Mouse (Mus musculus) midbrain, embryonic 16.5 days (tissue): ENCODE data around the gene Mcoln3. TPM values are rescaled to one million over a fixed set of nuclear protein-coding genes. Genes with fewer than 3 reads are reported as not detected.
A peak's percentile ranks its signal among the peaks of the same experiment; 100 is the strongest.

Source experiments
- ATAC-seq: fragments of 200-750 bp; cut with Nextera tagmentation; 2 replicates; pipeline ENCODE4 v1.8.0; 2017; ENCODE audit warnings: moderate TSS enrichment
- H3K27ac ChIP-seq: fragments of 300-500 bp; sonication (generic); 2 replicates; pipeline ENCODE4 v1.5.1; 2014; ENCODE audit warnings: mild to moderate bottlenecking, low read length, mixed read lengths
- H3K27me3 ChIP-seq: fragments of 300-500 bp; sonication (generic); 2 replicates; pipeline ENCODE4 v1.6.1; 2014; ENCODE audit warnings: low read depth, low read length, mixed read lengths; ENCODE audit not compliant: control insufficient read depth, insufficient read depth
- H3K36me3 ChIP-seq: fragments of 300-500 bp; sonication (generic); 2 replicates; pipeline ENCODE4 v1.6.1; 2014; ENCODE audit warnings: mild to moderate bottlenecking, low read length, moderate library complexity, mixed read lengths; ENCODE audit not compliant: control insufficient read depth, insufficient read depth
- H3K4me1 ChIP-seq: fragments of 300-500 bp; sonication (generic); 2 replicates; pipeline ENCODE4 v1.6.1; 2014; ENCODE audit warnings: mild to moderate bottlenecking, low read length, mixed read lengths; ENCODE audit not compliant: control insufficient read depth, insufficient read depth
- H3K4me2 ChIP-seq: fragments of 300-500 bp; sonication (generic); 2 replicates; pipeline ENCODE4 v1.6.1; 2014; ENCODE audit warnings: mild to moderate bottlenecking, low read length, mixed read lengths
- H3K4me3 ChIP-seq: fragments of 300-500 bp; sonication (generic); 2 replicates; pipeline ENCODE4 v1.5.1; 2014; ENCODE audit warnings: low read depth, mild to moderate bottlenecking, low read length, moderate library complexity, mixed read lengths
- H3K9ac ChIP-seq: fragments of 300-500 bp; sonication (generic); 2 replicates; pipeline ENCODE4 v1.6.1; 2014; ENCODE audit warnings: low read depth, low read length, mixed read lengths
- H3K9me3 ChIP-seq: fragments of 300-500 bp; sonication (generic); replicated peaks from 2 replicates; pipeline ENCODE4 v1.6.1; 2014; ENCODE audit warnings: mild to moderate bottlenecking, low read length, mixed read lengths; ENCODE audit not compliant: control insufficient read depth, poor library complexity, severe bottlenecking
- WGBS: fragments of 180-500 bp; shearing (Covaris S2); extraction: QIAGEN DNeasy Blood & Tissue Kit; methylation state at CpG from one replicate; pipeline ENCODE4 v1.1.7; 2014; 5-methylcytosine and 5-hydroxymethylcytosine counted together
- polyA plus RNA-seq: library from polyadenylated mRNA; unstranded; fragments of >200 nt; fragmentation: Nextera tagmentation; extraction: Ambion mirVana; gene quantifications from 2 replicates; pipeline ENCODE4 v1.2.1, GENCODE M21; 2015

Mcoln3 gene
- polyA plus RNA-seq, 1 experiment from 2014 or later: 0.35 TPM

GRCm38 (mm10) chr3:146102049-146102448 lies 15.2 kb upstream of the Mcoln3 start:
- Histone ChIP-seq H3K9me3 (no peaks in the 10 kb centered on the region), H3K27me3 (no peaks in the 10 kb centered on the region), H3K4me3 (no peak overlapping the region), H3K27ac (no peak overlapping the region), H3K4me2 (no peak overlapping the region), H3K36me3 (no peaks in the 10 kb centered on the region), H3K4me1 (0 out of 2 replicates have a peak, but pooled peaks cover 1% of the 10 kb centered on the region), H3K9ac (no peak overlapping the region)
- WGBS: 66% methylated on average over 6 of the region's 6 CpGs
- no peak for ATAC-seq

- H3K4me2 ChIP-seq: peak overlapping the region; percentile 77
- H3K36me3 ChIP-seq: no peaks in the 10 kb centered on the region
- ATAC-seq: peak; percentile 79
- no peaks in the 10 kb centered on the region for H3K27me3 ChIP-seq
- H3K4me3 ChIP-seq: peak overlapping the region; percentile 44
- no peaks in the 10 kb centered on the region for H3K9me3 ChIP-seq
- WGBS: 3% methylated on average over 18 of the region's 18 CpGs
- no peak overlapping the region for H3K27ac ChIP-seq
- H3K4me1 ChIP-seq: peaks cover 5% of the 10 kb centered on the region; the same call in 1 of the 2 replicates
- peak overlapping the region; percentile 42 for H3K9ac ChIP-seq
Measured at GRCm38 (mm10) chr3:146107116-146107849, 10.0 kb upstream of the Mcoln3 start.

- Histone ChIP-seq H3K4me2 (peak within 1 kb of the TSS; percentile 77), H3K9ac (peak within 1 kb of the TSS; percentile 56), H3K4me3 (peak within 1 kb of the TSS; percentile 44), H3K27me3 (no peaks in the 10 kb centered on the region), H3K27ac (0 out of 2 replicates have a peak within 1 kb of the TSS, but pooled peaks have one; percentile 13), H3K9me3 (no peaks in the 10 kb centered on the region), H3K4me1 (peaks cover 5% of the 10 kb centered on the region; the same call in 1 of the 2 replicates), H3K36me3 (no peaks in the 10 kb centered on the region)
- 10% methylated on average over 18 of the region's 18 CpGs for WGBS
- ATAC-seq: peak; percentile 98
Measured at GRCm38 (mm10) chr3:146107921-146108571, 9.2 kb upstream of the Mcoln3 start, which contains the start of gene Wdr63. Wdr63 (minus strand) TSS chr3:146108130.

GRCm38 (mm10) chr3:146108945-146109344 lies 8.3 kb upstream of the Mcoln3 start:
- Histone ChIP-seq H3K4me1 (peaks cover 5% of the 10 kb centered on the region; the same call in 1 of the 2 replicates), H3K4me2 (no peak overlapping the region), H3K27ac (no peak overlapping the region), H3K9me3 (no peaks in the 10 kb centered on the region), H3K36me3 (no peaks in the 10 kb centered on the region), H3K9ac (no peak overlapping the region), H3K27me3 (no peaks in the 10 kb centered on the region), H3K4me3 (no peak overlapping the region)
- 83% methylated on average over 2 of the region's 2 CpGs for WGBS
- no peak for ATAC-seq

- no peak overlapping the region for H3K27ac ChIP-seq
- H3K9ac ChIP-seq: no peak overlapping the region
- no peaks in the 10 kb centered on the region for H3K9me3 ChIP-seq
- no peak overlapping the region for H3K4me3 ChIP-seq
- peaks cover 5% of the 10 kb centered on the region; the same call in 1 of the 2 replicates for H3K4me1 ChIP-seq
- ATAC-seq: no peak
- no peaks in the 10 kb centered on the region for H3K27me3 ChIP-seq
- 86% methylated on average over 2 of the region's 2 CpGs for WGBS
- H3K4me2 ChIP-seq: no peak overlapping the region
- no peaks in the 10 kb centered on the region for H3K36me3 ChIP-seq
Measured at GRCm38 (mm10) chr3:146110358-146110757, 6.9 kb upstream of the Mcoln3 start.

- Histone ChIP-seq H3K27ac (no peak overlapping the region), H3K9me3 (no peaks in the 10 kb centered on the region), H3K27me3 (no peaks in the 10 kb centered on the region), H3K4me2 (no peak overlapping the region), H3K9ac (no peak overlapping the region), H3K4me1 (peaks cover 5% of the 10 kb centered on the region; the same call in 1 of the 2 replicates), H3K36me3 (no peaks in the 10 kb centered on the region), H3K4me3 (no peak overlapping the region)
- 78% methylated on average over 6 of the region's 6 CpGs for WGBS
- no peak for ATAC-seq
Measured at GRCm38 (mm10) chr3:146110916-146111315, 6.3 kb upstream of the Mcoln3 start.

- no peak overlapping the region for H3K4me2 ChIP-seq
- ATAC-seq: no peak
- WGBS: 66% methylated on average over 9 of the region's 9 CpGs
- no peaks in the 10 kb centered on the region for H3K36me3 ChIP-seq
- H3K9me3 ChIP-seq: no peaks in the 10 kb centered on the region
- H3K9ac ChIP-seq: no peak overlapping the region
- H3K4me3 ChIP-seq: no peak overlapping the region
- peaks cover 8% of the 10 kb centered on the region for H3K27me3 ChIP-seq
- no peak overlapping the region for H3K27ac ChIP-seq
- peaks cover 7% of the 10 kb centered on the region for H3K4me1 ChIP-seq
Measured at GRCm38 (mm10) chr3:146117997-146118457, 777 bp downstream of the Mcoln3 start.

- WGBS: 6% methylated on average over 25 of the region's 25 CpGs
- H3K9ac ChIP-seq: peak overlapping the region; percentile 16; the same call in 1 of the 2 replicates
- no peak overlapping the region for H3K27ac ChIP-seq
- peaks cover 8% of the 10 kb centered on the region for H3K27me3 ChIP-seq
- H3K36me3 ChIP-seq: no peaks in the 10 kb centered on the region
- H3K4me3 ChIP-seq: peak overlapping the region; percentile 20; the same call in 1 of the 2 replicates
- H3K4me1 ChIP-seq: peaks cover 7% of the 10 kb centered on the region
- no peaks in the 10 kb centered on the region for H3K9me3 ChIP-seq
- ATAC-seq: no peak
- H3K4me2 ChIP-seq: peak overlapping the region; percentile 45
Measured at GRCm38 (mm10) chr3:146121310-146122124, 4.3 kb downstream of the Mcoln3 start.
